ENCODE assay signal across 8 mouse cellular contexts in the genomic region with DNA sequence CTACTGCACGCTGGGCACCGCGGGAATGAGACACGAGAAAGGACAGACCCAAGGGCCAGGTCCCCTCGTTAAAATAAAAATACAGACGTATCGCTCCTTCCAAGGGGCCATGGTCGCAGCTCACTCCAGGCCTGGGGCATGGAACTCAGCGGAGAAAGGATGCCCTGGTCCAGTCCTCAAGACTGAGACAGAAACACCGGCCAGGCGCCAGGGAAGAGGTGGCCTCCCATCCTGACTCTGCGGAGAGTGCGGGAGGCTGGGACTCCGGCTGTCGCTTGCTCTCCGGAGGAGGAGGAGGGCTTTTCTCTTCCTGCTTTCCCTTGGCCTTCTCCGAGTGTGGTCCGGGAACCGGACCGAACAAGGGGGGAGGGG. TPM values are rescaled to one million over a fixed set of nuclear protein-coding genes. Genes with fewer than 3 reads are reported as not detected.
DNase-seq lines count a peak whose midpoint lies in the region; ATAC-seq and TF ChIP-seq lines count a peak whose summit lies in the region.

No protein-coding gene starts in this region.

- H3K4me3 ChIP-seq in lung, embryonic 15.5 days, result peak overlapping the region; percentile 25
- peak overlapping the region; percentile 46 for H3K4me3 ChIP-seq in forebrain, embryonic 12.5 days (replicated peaks)
- peak overlapping the region; percentile 26 for H3K4me3 ChIP-seq in limb, embryonic 11.5 days (ENCODE audit: low read depth, low read length)
- peak overlapping the region; percentile 59 for H3K4me3 ChIP-seq in small intestine, adult 2 months (ENCODE audit: low read depth, low read length)

- TF ChIP-seq POLR2A in small intestine, adult 2 months (IDR thresholded peaks at IDR 0.05; ENCODE audit: low read depth, low read length), result no peak

- WGBS in lung, embryonic 15.5 days, result under 1% methylated on average over 20 of the region's 20 CpGs
- WGBS in forebrain, embryonic 12.5 days, result under 1% methylated on average over 20 of the region's 20 CpGs
- WGBS in limb, embryonic 11.5 days, result under 1% methylated on average over 20 of the region's 20 CpGs
- 1% methylated on average over 20 of the region's 20 CpGs for WGBS in small intestine, adult 2 months

- no peaks in the 10 kb centered on the region for H3K36me3 ChIP-seq in lung, embryonic 15.5 days
- no peaks in the 10 kb centered on the region for H3K36me3 ChIP-seq in forebrain, embryonic 12.5 days (replicated peaks)
- no peaks in the 10 kb centered on the region for H3K36me3 ChIP-seq in limb, embryonic 11.5 days (ENCODE audit: control insufficient read depth, insufficient read depth, low read length)
- H3K36me3 ChIP-seq in small intestine, adult 2 months (ENCODE audit: control insufficient read depth, insufficient read depth, low read length), result peaks cover 4% of the 10 kb centered on the region; the same call in 1 of the 2 replicates

- H3K27ac ChIP-seq in lung, embryonic 15.5 days, result no peak overlapping the region
- H3K27ac ChIP-seq in forebrain, embryonic 12.5 days, result peak overlapping the region; percentile 90; the same call in 1 of the 2 replicates
- no peak overlapping the region for H3K27ac ChIP-seq in limb, embryonic 11.5 days (replicated peaks; ENCODE audit: low read depth, low read length)
- peak overlapping the region; percentile 65 for H3K27ac ChIP-seq in small intestine, adult 2 months (ENCODE audit: insufficient read depth, low read depth, low read length)

- no peak overlapping the region for H3K9ac ChIP-seq in lung, embryonic 15.5 days
- H3K9ac ChIP-seq in forebrain, embryonic 12.5 days, result peak overlapping the region; percentile 58
- H3K9ac ChIP-seq in limb, embryonic 11.5 days (ENCODE audit: low read length), result no peak overlapping the region

- H3K4me1 ChIP-seq in lung, embryonic 15.5 days, result peaks cover 36% of the 10 kb centered on the region
- H3K4me1 ChIP-seq in forebrain, embryonic 12.5 days, result peaks cover 67% of the 10 kb centered on the region
- H3K4me1 ChIP-seq in limb, embryonic 11.5 days (ENCODE audit: control insufficient read depth, insufficient read depth, low read length), result peaks cover 18% of the 10 kb centered on the region; the same call in 1 of the 2 replicates
- peaks cover 17% of the 10 kb centered on the region for H3K4me1 ChIP-seq in small intestine, adult 2 months (ENCODE audit: control insufficient read depth, insufficient read depth, insufficient read length, low read length)

- no peak for ATAC-seq in lung, embryonic 15.5 days (ENCODE audit: borderline replicate concordance, extremely low read depth, low FRiP score, low TSS enrichment)
- no peak for ATAC-seq in forebrain, embryonic 12.5 days (ENCODE audit: low FRiP score)
- ATAC-seq in limb, embryonic 11.5 days (ENCODE audit: insufficient number of reproducible peaks, low FRiP score, low TSS enrichment, low read depth), result no peak

- no peak for DNase-seq in lung, postnatal 25 days (ENCODE audit: low spot score)
- no peak for DNase-seq in limb, embryonic 11.5 days (ENCODE audit: low spot score)
- DNase-seq in left cerebral cortex, postnatal 4 days, result no peak
- DNase-seq in gastrocnemius, postnatal 14 days, result no peak
- no peak for DNase-seq in cerebellum, adult 9-10 months

- H3K4me2 ChIP-seq in lung, embryonic 15.5 days, result peak overlapping the region; percentile 48
- H3K4me2 ChIP-seq in forebrain, embryonic 12.5 days, result peak overlapping the region; percentile 68
- H3K4me2 ChIP-seq in limb, embryonic 11.5 days (ENCODE audit: low read depth, severe bottlenecking), result peak overlapping the region; percentile 53

- intact Hi-C loops in left cerebral cortex, postnatal 4 days (cut with DNase I), result no loop called here
- intact Hi-C loops in gastrocnemius, postnatal 14 days (cut with DNase I; ENCODE audit: low total_unique reads), result no loop called here

- peaks cover 100% of the 10 kb centered on the region for H3K27me3 ChIP-seq in lung, embryonic 15.5 days
- peaks cover 91% of the 10 kb centered on the region for H3K27me3 ChIP-seq in forebrain, embryonic 12.5 days
- H3K27me3 ChIP-seq in limb, embryonic 11.5 days (ENCODE audit: control insufficient read depth, insufficient read depth, low read length), result peaks cover 97% of the 10 kb centered on the region
- H3K27me3 ChIP-seq in small intestine, adult 2 months (ENCODE audit: control insufficient read depth, insufficient read depth, low read length), result peaks cover 92% of the 10 kb centered on the region

- no peaks in the 10 kb centered on the region for H3K9me3 ChIP-seq in lung, embryonic 15.5 days
- H3K9me3 ChIP-seq in forebrain, embryonic 12.5 days, result no peaks in the 10 kb centered on the region
- H3K9me3 ChIP-seq in limb, embryonic 11.5 days (ENCODE audit: control insufficient read depth, low read length), result no peaks in the 10 kb centered on the region

- no peak for TF ChIP-seq CTCF in small intestine, adult 2 months (IDR thresholded peaks at IDR 0.05; ENCODE audit: extremely low read depth, insufficient read length, insufficient replicate concordance, low read depth, low read length)

RNA-seq across cellular contexts. Expression of gene Nkx2-3, which starts 2.9 kb away (rescaled TPM):
- polyA plus RNA-seq in lung, embryonic 15.5 days (2015; fragmentation: Nextera tagmentation; extraction: Ambion mirVana), result 0.08 TPM in 1 of 2 replicates, not detected in the other
- 6.3 and 8.3 TPM in 2 replicates for polyA plus RNA-seq in forebrain, embryonic 12.5 days (2016; fragmentation: Nextera tagmentation; extraction: Ambion mirVana)
- polyA plus RNA-seq in limb, embryonic 11.5 days (2014; fragmentation: Nextera tagmentation; extraction: Ambion mirVana), result not detected in 2 replicates
- polyA plus RNA-seq in small intestine, adult 2 months (2012; rRNA removed), result 12.3 and 24.9 TPM in 2 replicates
- not detected for total RNA-seq in left cerebral cortex, postnatal 4 days (2021)
- not detected for total RNA-seq in gastrocnemius, postnatal 14 days (2021)

RNA-seq across cellular contexts. Expression of gene Slc25a28, which starts 59.6 kb away (rescaled TPM):
- polyA plus RNA-seq in lung, embryonic 15.5 days (2015; fragmentation: Nextera tagmentation; extraction: Ambion mirVana), result 11.1 and 12.9 TPM in 2 replicates
- 17.5 and 18.1 TPM in 2 replicates for polyA plus RNA-seq in forebrain, embryonic 12.5 days (2016; fragmentation: Nextera tagmentation; extraction: Ambion mirVana)
- 10.3 and 11.2 TPM in 2 replicates for polyA plus RNA-seq in limb, embryonic 11.5 days (2014; fragmentation: Nextera tagmentation; extraction: Ambion mirVana)
- polyA plus RNA-seq in small intestine, adult 2 months (2012; rRNA removed), result 41.0 and 74.2 TPM in 2 replicates
- 10 to 100 TPM; 48.8 to 50.7 TPM for total RNA-seq in left cerebral cortex, postnatal 4 days (2021)
- total RNA-seq in gastrocnemius, postnatal 14 days (2021), result 10 to 100 TPM; 17.0 to 18.8 TPM

Comparison
In these comparisons a context has a peak if more than half of its experiments do, and no peak if none do; other contexts are left out.
1. H3K27ac ChIP-seq: peak in forebrain, embryonic 12.5 days (single experiment) and small intestine, adult 2 months (single experiment); none in lung, embryonic 15.5 days (single experiment) and limb, embryonic 11.5 days (single experiment).
2. Peak in every context shown above with its lines, with median percentiles within 50 percentile points of each other: H3K4me2 ChIP-seq and H3K4me3 ChIP-seq.